In genomic region chr6:119846751-119847517, GRCm38 (mm10) we compare ENCODE assay signal across 8 mouse cellular contexts. TPM values are rescaled to one million over a fixed set of nuclear protein-coding genes. Genes with fewer than 3 reads are reported as not detected.
DNase-seq lines count a peak whose midpoint lies in the region; ATAC-seq and TF ChIP-seq lines count a peak whose summit lies in the region.

No protein-coding gene starts in this region.

- H3K27ac ChIP-seq in kidney, postnatal 0 days: peak overlapping the region; percentile 95
- 0 out of 2 replicates have a peak overlapping the region, but pooled peaks have one; percentile 96 for H3K27ac ChIP-seq in forebrain, embryonic 14.5 days (ENCODE audit: low read depth, low read length)
- H3K27ac ChIP-seq in liver, postnatal 0 days (ENCODE audit: low read depth): peak overlapping the region; percentile 89

- no peaks in the 10 kb centered on the region for H3K36me3 ChIP-seq in kidney, postnatal 0 days (ENCODE audit: insufficient read depth, low read length)
- H3K36me3 ChIP-seq in forebrain, embryonic 14.5 days (ENCODE audit: control insufficient read depth, insufficient read depth, low read length): no peaks in the 10 kb centered on the region
- H3K36me3 ChIP-seq in liver, postnatal 0 days (replicated peaks; ENCODE audit: insufficient read depth, low read length): no peaks in the 10 kb centered on the region

- no peaks in the 10 kb centered on the region; the same call in 1 of the 2 replicates for H3K4me1 ChIP-seq in kidney, postnatal 0 days (replicated peaks; ENCODE audit: insufficient read depth, low read length)
- H3K4me1 ChIP-seq in forebrain, embryonic 14.5 days (ENCODE audit: control insufficient read depth, insufficient read depth, low read length): peaks cover 11% of the 10 kb centered on the region
- H3K4me1 ChIP-seq in liver, postnatal 0 days (ENCODE audit: insufficient read depth): peaks cover 13% of the 10 kb centered on the region

- H3K4me2 ChIP-seq in kidney, postnatal 0 days (ENCODE audit: low read length): peak overlapping the region; percentile 84
- peak overlapping the region; percentile 71 for H3K4me2 ChIP-seq in forebrain, embryonic 14.5 days (ENCODE audit: low read length)
- H3K4me2 ChIP-seq in liver, postnatal 0 days (ENCODE audit: low read depth, low read length): peak overlapping the region; percentile 99

- peak overlapping the region; percentile 99 for H3K4me3 ChIP-seq in kidney, postnatal 0 days (replicated peaks; ENCODE audit: low read depth, low read length)
- peak overlapping the region; percentile 87 for H3K4me3 ChIP-seq in forebrain, embryonic 14.5 days (ENCODE audit: low read depth, low read length)
- peak overlapping the region; percentile 97 for H3K4me3 ChIP-seq in liver, postnatal 0 days (ENCODE audit: low read depth, low read length)

- H3K27me3 ChIP-seq in kidney, postnatal 0 days (ENCODE audit: insufficient read depth, low read length): no peaks in the 10 kb centered on the region
- no peaks in the 10 kb centered on the region for H3K27me3 ChIP-seq in forebrain, embryonic 14.5 days (replicated peaks; ENCODE audit: control insufficient read depth, insufficient read depth, low read length)
- no peaks in the 10 kb centered on the region for H3K27me3 ChIP-seq in liver, postnatal 0 days (ENCODE audit: insufficient read depth, low read length)

- no peak for ATAC-seq in kidney, postnatal 0 days (replicated peaks; ENCODE audit: low FRiP score, low read depth)
- no peak for ATAC-seq in forebrain, embryonic 14.5 days
- ATAC-seq in liver, postnatal 0 days: no peak

- peak; percentile 34 for DNase-seq in kidney, postnatal 0 days (ENCODE audit: low spot score)
- no peak for DNase-seq in kidney, postnatal 25 days
- peak; percentile 19 for DNase-seq in MN1 (ENCODE audit: low spot score)
- DNase-seq in forebrain, embryonic 14.5 days (ENCODE audit: low spot score): peak; percentile 20
- no peak for DNase-seq in liver, postnatal 0 days
- no peak for DNase-seq in yolk sac, embryonic 10.5 days (ENCODE audit: low spot score)
- DNase-seq in cerebellum, adult 8-10 months: no peak
- DNase-seq in testis, postnatal 14 days (ENCODE audit: low spot score): no peak

- no peaks in the 10 kb centered on the region for H3K9me3 ChIP-seq in kidney, postnatal 0 days (replicated peaks; ENCODE audit: low read length)
- H3K9me3 ChIP-seq in forebrain, embryonic 14.5 days (replicated peaks; ENCODE audit: control insufficient read depth, low read length): no peaks in the 10 kb centered on the region
- no peaks in the 10 kb centered on the region for H3K9me3 ChIP-seq in liver, postnatal 0 days (ENCODE audit: low read length)

- peak overlapping the region; percentile 82 for H3K9ac ChIP-seq in kidney, postnatal 0 days (ENCODE audit: low read depth, low read length)
- peak overlapping the region; percentile 91 for H3K9ac ChIP-seq in forebrain, embryonic 14.5 days (ENCODE audit: low read length)
- peak overlapping the region; percentile 90 for H3K9ac ChIP-seq in liver, postnatal 0 days (replicated peaks)

- no peak for TF ChIP-seq CTCF in kidney, postnatal 0 days (IDR thresholded peaks at IDR 0.05; ENCODE audit: low read depth)
- no peak for TF ChIP-seq CTCF in liver, postnatal 0 days (IDR thresholded peaks at IDR 0.05; ENCODE audit: low read depth)

- 26% methylated on average over 11 of the region's 11 CpGs for WGBS in kidney, postnatal 0 days
- WGBS in forebrain, embryonic 14.5 days: 26% methylated on average over 11 of the region's 11 CpGs
- WGBS in liver, postnatal 0 days (ENCODE audit: insufficient replicate concordance): 32% methylated on average over 11 of the region's 11 CpGs

- no peak for TF ChIP-seq EP300 in liver, postnatal 0 days (IDR thresholded peaks at IDR 0.05; ENCODE audit: low read depth)

RNA-seq across cellular contexts. Expression of gene Erc1, which starts 1.0 kb away (rescaled TPM):
- 10.6 and 12.6 TPM in 2 replicates for polyA plus RNA-seq in kidney, postnatal 0 days (2015; fragmentation: Nextera tagmentation; extraction: Ambion mirVana)
- polyA plus RNA-seq in forebrain, embryonic 14.5 days (2014; fragmentation: Nextera tagmentation; extraction: Ambion mirVana): 28.1 and 37.7 TPM in 2 replicates
- polyA plus RNA-seq in liver, postnatal 0 days (2015; fragmentation: Nextera tagmentation; extraction: Ambion mirVana): 2.7 and 4.0 TPM in 2 replicates

RNA-seq across cellular contexts. Expression of gene Rad52, which starts 55.6 kb away (rescaled TPM):
- 14.4 and 16.0 TPM in 2 replicates for polyA plus RNA-seq in kidney, postnatal 0 days (2015; fragmentation: Nextera tagmentation; extraction: Ambion mirVana)
- polyA plus RNA-seq in forebrain, embryonic 14.5 days (2014; fragmentation: Nextera tagmentation; extraction: Ambion mirVana): 21.8 and 22.4 TPM in 2 replicates
- 4.9 and 5.9 TPM in 2 replicates for polyA plus RNA-seq in liver, postnatal 0 days (2015; fragmentation: Nextera tagmentation; extraction: Ambion mirVana)

Comparison
In these comparisons a context has a peak if more than half of its experiments do, and no peak if none do; other contexts are left out.
1. DNase-seq: peak in kidney, postnatal 0 days (single experiment), MN1 (single experiment) and forebrain, embryonic 14.5 days (single experiment); none in kidney, postnatal 25 days (0 of 2), liver, postnatal 0 days (single experiment), yolk sac, embryonic 10.5 days (single experiment), cerebellum, adult 8-10 months (single experiment) and testis, postnatal 14 days (single experiment).
2. Peak in every context shown above with its lines, with median percentiles within 50 percentile points of each other: H3K27ac ChIP-seq, H3K4me2 ChIP-seq, H3K4me3 ChIP-seq and H3K9ac ChIP-seq.